Mouse (Mus musculus) lung, embryonic 15.5 days (tissue): ENCODE results near the gene Hagh. TPM values are rescaled to one million over a fixed set of nuclear protein-coding genes. Genes with fewer than 3 reads are reported as not detected.
A peak's percentile ranks its signal among the peaks of the same experiment; 100 is the strongest.

Experiments
- ATAC-seq: fragments of 200-750 bp; cut with Nextera tagmentation; 2 replicates; pipeline ENCODE4 v1.8.0; 2017; ENCODE audit warnings: moderate number of reproducible peaks, borderline replicate concordance; ENCODE audit not compliant: low FRiP score, low TSS enrichment; ENCODE audit errors: extremely low read depth
- H3K27ac ChIP-seq: fragments of 300-500 bp; sonication (generic); 2 replicates; pipeline ENCODE4 v1.5.1; 2015; ENCODE audit warnings: moderate library complexity, mild to moderate bottlenecking, inconsistent platforms
- H3K27me3 ChIP-seq: fragments of 300-500 bp; sonication (generic); 2 replicates; pipeline ENCODE4 v1.6.1; 2015; ENCODE audit warnings: inconsistent platforms
- H3K36me3 ChIP-seq: fragments of 300-500 bp; sonication (generic); 2 replicates; pipeline ENCODE4 v1.6.1; 2015; ENCODE audit warnings: inconsistent platforms
- H3K4me1 ChIP-seq: fragments of 300-500 bp; sonication (generic); 2 replicates; pipeline ENCODE4 v1.6.1; 2015; ENCODE audit warnings: inconsistent platforms
- H3K4me2 ChIP-seq: fragments of 300-500 bp; sonication (generic); 2 replicates; pipeline ENCODE4 v1.6.1; 2015; ENCODE audit warnings: inconsistent platforms, mild to moderate bottlenecking, moderate library complexity
- H3K4me3 ChIP-seq: fragments of 300-500 bp; sonication (generic); 2 replicates; pipeline ENCODE4 v1.5.1; 2015; ENCODE audit warnings: mild to moderate bottlenecking, inconsistent platforms
- H3K9ac ChIP-seq: fragments of 300-500 bp; sonication (generic); 2 replicates; pipeline ENCODE4 v1.6.1; 2015; ENCODE audit warnings: inconsistent platforms
- H3K9me3 ChIP-seq: fragments of 300-500 bp; sonication (generic); 2 replicates; pipeline ENCODE4 v1.6.1; 2016; ENCODE audit warnings: inconsistent platforms
- WGBS: fragments of 180-500 bp; shearing (Covaris S2); methylation state at CpG from one replicate; pipeline ENCODE4 v1.1.7; 2015; 5-methylcytosine and 5-hydroxymethylcytosine counted together
- polyA plus RNA-seq: library from polyadenylated mRNA; unstranded; fragments of >200 nt; fragmentation: Nextera tagmentation; extraction: Ambion mirVana; gene quantifications from 2 replicates; pipeline ENCODE4 v1.2.1, GENCODE M21; 2015

Gene Hagh
- polyA plus RNA-seq, 1 experiment from 2014 or later, result 32.1 TPM

GRCm38 (mm10) chr17:24896993-24897269, 57.0 kb downstream of the Hagh start:
- no peak for ATAC-seq
- peak overlapping the region; percentile 80 for H3K27ac ChIP-seq
- H3K36me3 ChIP-seq, result peaks cover 63% of the 10 kb centered on the region
- no peaks in the 10 kb centered on the region for H3K9me3 ChIP-seq
- 25% methylated on average over 11 of the region's 11 CpGs for WGBS
- peak overlapping the region; percentile 95 for H3K4me3 ChIP-seq
- peak overlapping the region; percentile 86 for H3K9ac ChIP-seq
- peak overlapping the region; percentile 93 for H3K4me2 ChIP-seq
- H3K4me1 ChIP-seq, result peaks cover 33% of the 10 kb centered on the region
- H3K27me3 ChIP-seq, result no peaks in the 10 kb centered on the region

GRCm38 (mm10) chr17:24897600-24897999, 57.7 kb downstream of the Hagh start:
- 66% methylated on average over 4 of the region's 4 CpGs for WGBS

GRCm38 (mm10) chr17:24898041-24898854, 58.3 kb downstream of the Hagh start:
- peaks cover 33% of the 10 kb centered on the region for H3K4me1 ChIP-seq
- no peak overlapping the region for H3K27ac ChIP-seq
- 62% methylated on average over 4 of the region's 4 CpGs for WGBS
- no peak for ATAC-seq
- H3K27me3 ChIP-seq, result no peaks in the 10 kb centered on the region
- H3K9me3 ChIP-seq, result no peaks in the 10 kb centered on the region
- peaks cover 63% of the 10 kb centered on the region for H3K36me3 ChIP-seq
- H3K9ac ChIP-seq, result no peak overlapping the region
- H3K4me2 ChIP-seq, result peak overlapping the region; percentile 93; the same call in 1 of the 2 replicates
- H3K4me3 ChIP-seq, result peak overlapping the region; percentile 95; the same call in 1 of the 2 replicates

More at GRCm38 (mm10) chr17:24897600-24897999, 57.7 kb downstream of the Hagh start:
- Histone ChIP-seq H3K4me3 (peak overlapping the region; percentile 95), H3K4me2 (peak overlapping the region; percentile 93), H3K27ac (no peak overlapping the region), H3K9ac (0 out of 2 replicates have a peak overlapping the region, but pooled peaks have one; percentile 7), H3K27me3 (no peaks in the 10 kb centered on the region), H3K36me3 (peaks cover 63% of the 10 kb centered on the region), H3K4me1 (peaks cover 33% of the 10 kb centered on the region), H3K9me3 (no peaks in the 10 kb centered on the region)
- no peak for ATAC-seq

DNA sequence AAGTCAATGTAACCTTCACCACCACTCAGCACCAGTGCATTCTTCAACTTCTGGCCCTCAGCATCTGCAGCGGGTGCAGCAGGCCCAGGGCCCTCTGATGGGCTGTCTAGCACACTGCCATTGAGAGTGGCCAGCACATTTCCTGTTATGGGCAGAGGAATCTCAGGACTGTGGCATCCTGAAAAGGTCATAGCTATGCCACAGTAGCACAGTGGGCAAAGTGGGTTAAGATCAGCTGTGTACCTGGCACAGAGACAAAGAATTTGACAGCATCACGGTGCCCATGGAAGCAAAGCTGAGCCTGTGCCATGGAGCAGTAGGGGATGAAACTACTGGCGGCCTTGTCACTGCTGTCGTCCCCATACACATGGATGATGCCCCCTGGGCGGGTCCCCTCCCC, 59.2 kb downstream of the Hagh start:
- peaks cover 67% of the 10 kb centered on the region for H3K36me3 ChIP-seq
- no peak overlapping the region for H3K9ac ChIP-seq
- peaks cover 25% of the 10 kb centered on the region for H3K4me1 ChIP-seq
- H3K4me3 ChIP-seq, result no peak overlapping the region
- H3K4me2 ChIP-seq, result no peak overlapping the region
- no peak for ATAC-seq
- no peak overlapping the region for H3K27ac ChIP-seq
- no peaks in the 10 kb centered on the region for H3K27me3 ChIP-seq
- WGBS, result 71% methylated on average over 5 of the region's 5 CpGs
- no peaks in the 10 kb centered on the region for H3K9me3 ChIP-seq

DNA sequence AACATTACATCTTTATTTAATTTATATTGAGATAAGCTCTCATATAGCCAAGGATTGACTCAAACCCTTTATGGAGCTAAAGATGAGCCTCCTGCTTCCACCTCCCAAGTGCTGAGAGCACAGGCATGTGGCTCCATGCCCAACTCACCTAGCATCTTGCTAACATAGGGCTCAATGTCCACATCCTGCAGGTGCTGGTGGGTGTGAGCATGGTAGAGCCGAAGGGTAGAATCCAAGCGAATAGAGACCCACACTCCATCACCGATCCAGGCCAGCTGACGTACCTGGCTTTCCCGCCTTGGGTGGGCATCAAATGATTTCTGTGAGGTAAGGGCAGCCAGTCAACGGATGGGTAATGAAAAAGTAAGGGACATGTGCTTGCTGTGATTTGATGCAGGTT, 60.1 kb downstream of the Hagh start:
- peaks cover 76% of the 10 kb centered on the region for H3K36me3 ChIP-seq
- no peak overlapping the region for H3K27ac ChIP-seq
- H3K4me1 ChIP-seq, result peaks cover 22% of the 10 kb centered on the region
- WGBS, result 94% methylated on average over 6 of the region's 6 CpGs
- no peaks in the 10 kb centered on the region for H3K9me3 ChIP-seq
- no peak overlapping the region for H3K4me3 ChIP-seq
- no peak overlapping the region for H3K9ac ChIP-seq
- H3K4me2 ChIP-seq, result no peak overlapping the region
- H3K27me3 ChIP-seq, result no peaks in the 10 kb centered on the region
- ATAC-seq, result no peak

- H3K27ac ChIP-seq, result no peak overlapping the region
- H3K4me3 ChIP-seq, result no peak overlapping the region
- H3K4me1 ChIP-seq, result peaks cover 8% of the 10 kb centered on the region
- no peaks in the 10 kb centered on the region for H3K27me3 ChIP-seq
- H3K9me3 ChIP-seq, result no peaks in the 10 kb centered on the region
- H3K36me3 ChIP-seq, result peaks cover 97% of the 10 kb centered on the region
- H3K4me2 ChIP-seq, result no peak overlapping the region
- H3K9ac ChIP-seq, result no peak overlapping the region
- ATAC-seq, result no peak
- WGBS, result 84% methylated on average over 5 of the region's 5 CpGs
These were observed 62.2 kb downstream of the Hagh start for GRCm38 (mm10) chr17:24902124-24902523.

DNA sequence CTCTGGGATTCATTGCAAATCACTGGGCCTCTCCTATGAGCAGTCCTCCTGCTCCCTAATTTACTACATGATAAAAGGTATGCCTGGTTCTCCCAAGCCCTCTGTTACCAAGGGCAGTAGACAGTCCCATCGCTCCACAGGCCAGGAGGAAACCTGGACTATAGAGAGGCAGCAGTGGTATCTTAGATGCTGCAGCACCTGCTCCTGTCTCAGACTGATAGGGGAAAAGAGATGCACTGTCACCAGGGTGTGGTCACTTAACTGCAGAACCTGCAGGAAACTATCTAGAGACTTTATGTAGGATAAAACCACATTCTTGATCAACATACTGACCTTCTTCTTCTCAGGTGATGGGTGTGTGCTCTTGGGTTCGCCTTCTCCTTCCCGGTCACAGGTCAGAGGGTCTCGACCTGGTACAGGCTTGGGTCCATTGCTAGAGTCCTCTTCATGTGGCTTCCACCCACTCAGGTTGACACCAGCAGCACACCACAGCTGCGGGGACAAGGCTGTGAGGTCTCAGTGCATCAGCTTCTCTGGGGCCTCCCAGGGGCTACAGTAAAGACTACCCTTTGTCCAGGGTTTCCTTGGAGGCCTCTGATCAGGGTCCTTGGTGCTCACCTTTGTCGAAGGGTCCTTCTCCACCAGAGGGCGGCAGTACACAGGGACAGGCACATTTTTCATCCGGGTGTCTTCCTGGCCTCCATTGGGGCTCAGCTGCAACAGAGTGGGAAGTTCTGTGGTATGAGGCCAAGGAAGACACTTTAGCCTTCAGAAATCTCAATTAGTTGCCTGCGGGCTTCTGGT, 62.9 kb downstream of the Hagh start:
- H3K4me2 ChIP-seq, result no peak overlapping the region
- no peak overlapping the region for H3K27ac ChIP-seq
- WGBS, result 72% methylated on average over 9 of the region's 9 CpGs
- no peak for ATAC-seq
- no peaks in the 10 kb centered on the region for H3K9me3 ChIP-seq
- no peaks in the 10 kb centered on the region for H3K27me3 ChIP-seq
- H3K36me3 ChIP-seq, result peaks cover 98% of the 10 kb centered on the region
- H3K9ac ChIP-seq, result no peak overlapping the region
- H3K4me1 ChIP-seq, result peaks cover under 1% of the 10 kb centered on the region
- H3K4me3 ChIP-seq, result no peak overlapping the region

DNA sequence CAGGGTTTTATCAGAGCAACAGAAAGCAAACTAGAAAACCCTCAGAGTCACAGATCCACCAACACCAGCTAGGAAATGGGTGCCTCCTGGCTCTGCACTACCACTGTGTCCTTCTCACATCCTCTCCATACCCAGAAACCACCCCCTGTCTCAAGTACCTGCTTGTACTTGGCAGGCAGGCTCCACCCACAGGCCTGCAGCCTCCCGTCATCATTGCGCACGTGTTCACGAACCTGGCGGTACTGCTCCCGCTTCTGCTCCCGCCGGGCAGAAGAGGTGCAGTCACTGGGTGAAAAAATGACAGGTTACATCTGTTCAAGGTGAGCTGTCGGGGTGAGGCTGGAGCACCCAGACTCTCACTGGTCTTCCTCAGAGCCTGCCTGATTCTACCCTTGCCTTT, 63.8 kb downstream of the Hagh start:
- no peaks in the 10 kb centered on the region for H3K9me3 ChIP-seq
- H3K4me2 ChIP-seq, result no peak overlapping the region
- no peaks in the 10 kb centered on the region for H3K27me3 ChIP-seq
- peaks cover 100% of the 10 kb centered on the region for H3K36me3 ChIP-seq
- no peaks in the 10 kb centered on the region for H3K4me1 ChIP-seq
- H3K27ac ChIP-seq, result no peak overlapping the region
- ATAC-seq, result no peak
- H3K4me3 ChIP-seq, result no peak overlapping the region
- WGBS, result 73% methylated on average over 9 of the region's 9 CpGs
- H3K9ac ChIP-seq, result no peak overlapping the region

GRCm38 (mm10) chr17:24907591-24907990, 67.6 kb downstream of the Hagh start:
- ATAC-seq, result no peak
- 95% methylated on average over 2 of the region's 2 CpGs for WGBS
- Histone ChIP-seq H3K9me3 (no peaks in the 10 kb centered on the region), H3K27ac (no peak overlapping the region), H3K4me2 (no peak overlapping the region), H3K4me1 (no peaks in the 10 kb centered on the region), H3K9ac (no peak overlapping the region), H3K36me3 (peaks cover 98% of the 10 kb centered on the region), H3K4me3 (no peak overlapping the region), H3K27me3 (no peaks in the 10 kb centered on the region)

DNA sequence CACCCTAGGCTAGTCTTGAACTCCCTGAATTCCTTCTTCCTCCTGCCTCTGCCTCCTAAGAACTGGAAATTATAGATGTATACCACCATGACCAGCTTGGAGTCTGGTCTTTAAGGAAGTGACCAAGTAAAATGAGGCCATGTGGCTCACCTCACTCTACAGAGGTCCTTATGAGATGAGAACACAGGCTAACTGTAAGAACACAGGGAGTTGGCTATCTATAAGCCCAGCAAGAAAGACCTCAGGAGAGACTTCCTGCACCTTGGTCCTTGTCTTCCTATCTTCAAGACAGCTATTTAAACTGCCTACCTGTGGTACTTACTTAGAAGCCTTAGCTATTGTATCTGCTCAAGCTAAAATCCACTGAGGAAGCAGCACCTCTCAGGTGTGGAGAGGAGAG, 74.0 kb downstream of the Hagh start:
- no peak for ATAC-seq
- Histone ChIP-seq H3K27me3 (no peaks in the 10 kb centered on the region), H3K36me3 (peaks cover 95% of the 10 kb centered on the region), H3K9ac (no peak overlapping the region), H3K4me1 (no peaks in the 10 kb centered on the region), H3K4me2 (no peak overlapping the region), H3K27ac (no peak overlapping the region), H3K9me3 (no peaks in the 10 kb centered on the region), H3K4me3 (no peak overlapping the region)
